Mouse (Mus musculus): ENCODE measurements around the gene Ddrgk1. TPM values are rescaled to one million over a fixed set of nuclear protein-coding genes. Genes with fewer than 3 reads are reported as not detected.

Ddrgk1 gene
- polyA plus RNA-seq (2017; shearing (Covaris generic)), result 100 to 1,000 TPM; 134 to 141 TPM

GRCm38 (mm10) chr2:130664102-130664701 lies at the start of gene Ddrgk1:
Ddrgk1 (minus strand) TSS chr2:130664659.

GRCm38 (mm10) chr2:130697153-130697810 lies 32.8 kb upstream of the Ddrgk1 start, which contains the start of gene Slc4a11:
Slc4a11 (minus strand) TSS chr2:130697519.

GRCm38 (mm10) chr2:130667559-130667958 lies 3.1 kb upstream of the Ddrgk1 start, which contains the start of gene Itpa:
Itpa (plus strand) TSS chr2:130667610.

GRCm38 (mm10) chr2:130642684-130643369 lies 21.6 kb downstream of the Ddrgk1 start, which contains the start of gene Lzts3:
Lzts3 (minus strand) TSS chr2:130642803.

GRCm38 (mm10) chr2:130629839-130630203 lies 34.6 kb downstream of the Ddrgk1 start, which contains the start of the genes Fastkd5 and Ubox5:
Fastkd5 (minus strand) TSS chr2:130630027.
Ubox5 (minus strand) TSS chr2:130630038.

Other genes with a start within 250 kb of the Ddrgk1 start
- gene Vps16, start 240.3 kb downstream of the Ddrgk1 start, polyA plus RNA-seq (2017; shearing (Covaris generic)), result 100 to 1,000 TPM; 196 to 225 TPM
- gene Pced1a, start 240.0 kb downstream of the Ddrgk1 start, polyA plus RNA-seq (2017; shearing (Covaris generic)), result 10 to 100 TPM; 15.0 to 23.6 TPM
- 100 to 1,000 TPM; 138 to 167 TPM for gene Ptpra, start 214.4 kb downstream of the Ddrgk1 start, polyA plus RNA-seq (2017; shearing (Covaris generic))
- 100 to 1,000 TPM in 1 of 2 experiments, 10 to 100 TPM in 1; 94.7 to 134 TPM for gene Mrps26, start 100.9 kb downstream of the Ddrgk1 start, polyA plus RNA-seq (2017; shearing (Covaris generic))
- gene Oxt, start 88.5 kb downstream of the Ddrgk1 start, polyA plus RNA-seq (2017; shearing (Covaris generic)), result not detected
- gene Avp, start 82.1 kb downstream of the Ddrgk1 start, polyA plus RNA-seq (2017; shearing (Covaris generic)), result not detected
- gene Fastkd5, start 34.6 kb downstream of the Ddrgk1 start, polyA plus RNA-seq (2017; shearing (Covaris generic)), result 10 to 100 TPM; 14.2 to 17.2 TPM
- gene Ubox5, start 34.6 kb downstream of the Ddrgk1 start, polyA plus RNA-seq (2017; shearing (Covaris generic)), result 10 to 100 TPM in 1 of 2 experiments, 1 to 10 TPM in 1; 10.0 to 10.9 TPM
- gene Lzts3, start 21.9 kb downstream of the Ddrgk1 start, polyA plus RNA-seq (2017; shearing (Covaris generic)), result under 1 TPM; 0.37 to 0.71 TPM
- 10 to 100 TPM; 51.1 to 56.7 TPM for gene Itpa, start 3.0 kb upstream of the Ddrgk1 start, polyA plus RNA-seq (2017; shearing (Covaris generic))
- under 1 TPM in 1 of 2 experiments, not detected in 1; 0.36 TPM for gene Slc4a11, start 32.9 kb upstream of the Ddrgk1 start, polyA plus RNA-seq (2017; shearing (Covaris generic))
- 10 to 100 TPM; 16.0 to 18.9 TPM for gene 4930402H24Rik, start 241.7 kb upstream of the Ddrgk1 start, polyA plus RNA-seq (2017; shearing (Covaris generic))
- 10 to 100 TPM in 1 of 2 experiments, 1 to 10 TPM in 1; 9.1 to 11.2 TPM for gene Atrn, start 241.8 kb upstream of the Ddrgk1 start, polyA plus RNA-seq (2017; shearing (Covaris generic))

Data from activated CD4-positive, CD25-positive, alpha-beta regulatory T cell (primary cell).